Mouse (Mus musculus): Measurements from ENCODE around the gene Sec16a. TPM values are rescaled to one million over a fixed set of nuclear protein-coding genes. Genes with fewer than 3 reads are reported as not detected.
A peak's percentile ranks its signal among the peaks of the same experiment; 100 is the strongest.
"Not testable (repeated sequence)": the region's sequence is repeated elsewhere in the genome, so short reads cannot be mapped to it uniquely, and the experiment has no call there.

Gene Sec16a
- polyA plus RNA-seq, 1 experiment from 2014 or later = 8.8 TPM

GRCm38 (mm10) chr2:26387713-26388112, 57.3 kb downstream of the Sec16a start:
- Histone ChIP-seq H3K9me3 (replicated peaks) (no peaks in the 10 kb centered on the region), H3K4me1 (replicated peaks) (peaks cover 32% of the 10 kb centered on the region), H3K27ac (replicated peaks) (no peak overlapping the region), H3K4me2 (peak overlapping the region; percentile 91), H3K9ac (peak overlapping the region; percentile 84; the same call in 1 of the 2 replicates), H3K27me3 (no peaks in the 10 kb centered on the region), H3K36me3 (replicated peaks) (peaks cover 72% of the 10 kb centered on the region), H3K4me3 (replicated peaks) (peak overlapping the region; percentile 95)
- no peak for ATAC-seq (ENCODE audit: insufficient read depth)
- WGBS (ENCODE audit: insufficient replicate concordance) = 76% methylated on average over 3 of the region's 3 CpGs

- WGBS (ENCODE audit: insufficient replicate concordance) = 20% methylated on average over 6 of the region's 6 CpGs
- ATAC-seq (ENCODE audit: insufficient read depth); H3K27ac ChIP-seq (replicated peaks); H3K9me3 ChIP-seq (replicated peaks); H3K27me3 ChIP-seq: not testable (repeated sequence)
- H3K4me2 ChIP-seq = peak overlapping the region; percentile 96
- peaks cover 21% of the 10 kb centered on the region for H3K4me1 ChIP-seq (replicated peaks)
- peak overlapping the region; percentile 76; the same call in 1 of the 2 replicates for H3K9ac ChIP-seq
- H3K4me3 ChIP-seq (replicated peaks) = peak overlapping the region; percentile 81
- peaks cover 72% of the 10 kb centered on the region for H3K36me3 ChIP-seq (replicated peaks)
Observed at GRCm38 (mm10) chr2:26380871-26381270, 64.1 kb downstream of the Sec16a start.

DNA sequence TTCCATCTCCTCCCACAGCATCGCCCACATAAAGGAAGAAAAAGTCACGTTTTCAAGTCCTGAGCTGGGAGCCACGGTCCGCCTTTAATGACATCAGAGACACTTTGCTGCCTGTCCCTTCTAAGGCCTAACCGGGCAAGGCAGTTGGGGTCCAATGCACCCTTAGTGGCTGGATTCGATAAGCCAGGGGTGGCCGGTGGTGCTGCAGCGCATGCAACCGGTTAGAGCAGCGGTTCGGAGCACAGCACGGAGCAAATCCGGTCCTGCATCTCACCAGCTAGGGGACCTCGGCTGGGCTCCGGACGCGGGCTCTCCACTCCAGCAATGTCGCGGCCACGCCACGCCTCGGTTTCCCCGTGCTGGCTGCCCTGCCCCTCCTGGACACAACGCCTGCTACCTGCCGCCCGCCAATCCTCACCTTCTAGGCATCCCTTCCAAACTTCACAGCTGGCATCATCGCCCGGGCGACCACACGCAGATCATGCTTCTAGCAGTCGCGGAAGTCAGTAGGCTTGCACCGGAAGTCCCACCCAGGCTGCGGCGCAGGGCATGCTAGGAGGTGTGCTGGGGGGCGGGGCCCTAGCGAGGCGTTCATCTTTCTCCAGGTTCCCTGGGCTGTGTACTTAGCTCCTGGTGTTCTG, 64.8 kb downstream of the Sec16a start, which contains the start of gene Snapc4:
Gene Snapc4, minus strand, starts transcription at position 523 of the 641 bp plus-strand sequence.
- Histone ChIP-seq H3K9me3 (replicated peaks) (no peaks in the 10 kb centered on the region), H3K4me1 (replicated peaks) (peaks cover 21% of the 10 kb centered on the region), H3K4me2 (peak within 1 kb of the TSS; percentile 96), H3K4me3 (replicated peaks) (peak within 1 kb of the TSS; percentile 81), H3K27me3 (no peaks in the 10 kb centered on the region), H3K27ac (replicated peaks) (peak within 1 kb of the TSS; percentile 55), H3K9ac (peak within 1 kb of the TSS; percentile 76), H3K36me3 (replicated peaks) (peaks cover 72% of the 10 kb centered on the region)
- ATAC-seq (ENCODE audit: insufficient read depth) = peak; percentile 91
- WGBS (ENCODE audit: insufficient replicate concordance) = under 1% methylated on average over 38 of the region's 38 CpGs

DNA sequence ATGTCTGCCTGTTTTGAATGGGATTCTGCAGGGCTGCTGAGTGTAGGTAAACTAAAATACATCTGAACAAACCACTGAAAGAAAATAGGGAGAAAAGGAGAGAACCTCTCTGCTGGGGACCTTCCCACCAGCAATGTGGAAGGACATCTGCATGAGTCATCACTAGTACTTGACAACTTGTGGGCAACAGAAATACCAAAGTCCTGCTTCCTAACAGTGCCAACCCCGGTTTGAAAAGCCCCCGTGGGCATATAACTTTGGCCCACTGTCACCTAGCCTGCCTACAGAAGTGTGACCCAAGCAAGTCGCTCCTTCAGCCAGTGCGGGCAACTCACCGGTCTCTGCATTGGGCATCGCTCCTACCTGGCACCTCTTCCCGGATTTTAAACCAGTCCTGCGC, 72.6 kb downstream of the Sec16a start:
- no peak for ATAC-seq (ENCODE audit: insufficient read depth)
- H3K4me3 ChIP-seq (replicated peaks) = no peak overlapping the region
- no peaks in the 10 kb centered on the region for H3K27me3 ChIP-seq
- H3K9ac ChIP-seq = no peak overlapping the region
- H3K4me2 ChIP-seq = no peak overlapping the region
- no peak overlapping the region for H3K27ac ChIP-seq (replicated peaks)
- 76% methylated on average over 8 of the region's 8 CpGs for WGBS (ENCODE audit: insufficient replicate concordance)
- no peaks in the 10 kb centered on the region for H3K9me3 ChIP-seq (replicated peaks)
- H3K36me3 ChIP-seq (replicated peaks) = peaks cover 96% of the 10 kb centered on the region
- H3K4me1 ChIP-seq (replicated peaks) = no peaks in the 10 kb centered on the region

GRCm38 (mm10) chr2:26368572-26368971, 76.4 kb downstream of the Sec16a start:
- WGBS (ENCODE audit: insufficient replicate concordance) = 61% methylated on average over 1 of the region's 1 CpGs
- no peaks in the 10 kb centered on the region for H3K4me1 ChIP-seq (replicated peaks)
- H3K4me2 ChIP-seq = no peak overlapping the region
- H3K9me3 ChIP-seq (replicated peaks) = no peaks in the 10 kb centered on the region
- H3K4me3 ChIP-seq (replicated peaks) = no peak overlapping the region
- H3K9ac ChIP-seq = no peak overlapping the region
- no peaks in the 10 kb centered on the region for H3K27me3 ChIP-seq
- ATAC-seq (ENCODE audit: insufficient read depth) = no peak
- no peak overlapping the region for H3K27ac ChIP-seq (replicated peaks)
- H3K36me3 ChIP-seq (replicated peaks) = peaks cover 93% of the 10 kb centered on the region

GRCm38 (mm10) chr2:26367911-26368310, 77.1 kb downstream of the Sec16a start:
- H3K4me1 ChIP-seq (replicated peaks) = no peaks in the 10 kb centered on the region
- no peaks in the 10 kb centered on the region for H3K27me3 ChIP-seq
- H3K9me3 ChIP-seq (replicated peaks) = no peaks in the 10 kb centered on the region
- H3K36me3 ChIP-seq (replicated peaks) = peaks cover 86% of the 10 kb centered on the region
- H3K4me2 ChIP-seq = no peak overlapping the region
- H3K9ac ChIP-seq = no peak overlapping the region
- no peak for ATAC-seq (ENCODE audit: insufficient read depth)
- H3K4me3 ChIP-seq (replicated peaks) = no peak overlapping the region
- 78% methylated on average over 6 of the region's 6 CpGs for WGBS (ENCODE audit: insufficient replicate concordance)
- no peak overlapping the region for H3K27ac ChIP-seq (replicated peaks)

DNA sequence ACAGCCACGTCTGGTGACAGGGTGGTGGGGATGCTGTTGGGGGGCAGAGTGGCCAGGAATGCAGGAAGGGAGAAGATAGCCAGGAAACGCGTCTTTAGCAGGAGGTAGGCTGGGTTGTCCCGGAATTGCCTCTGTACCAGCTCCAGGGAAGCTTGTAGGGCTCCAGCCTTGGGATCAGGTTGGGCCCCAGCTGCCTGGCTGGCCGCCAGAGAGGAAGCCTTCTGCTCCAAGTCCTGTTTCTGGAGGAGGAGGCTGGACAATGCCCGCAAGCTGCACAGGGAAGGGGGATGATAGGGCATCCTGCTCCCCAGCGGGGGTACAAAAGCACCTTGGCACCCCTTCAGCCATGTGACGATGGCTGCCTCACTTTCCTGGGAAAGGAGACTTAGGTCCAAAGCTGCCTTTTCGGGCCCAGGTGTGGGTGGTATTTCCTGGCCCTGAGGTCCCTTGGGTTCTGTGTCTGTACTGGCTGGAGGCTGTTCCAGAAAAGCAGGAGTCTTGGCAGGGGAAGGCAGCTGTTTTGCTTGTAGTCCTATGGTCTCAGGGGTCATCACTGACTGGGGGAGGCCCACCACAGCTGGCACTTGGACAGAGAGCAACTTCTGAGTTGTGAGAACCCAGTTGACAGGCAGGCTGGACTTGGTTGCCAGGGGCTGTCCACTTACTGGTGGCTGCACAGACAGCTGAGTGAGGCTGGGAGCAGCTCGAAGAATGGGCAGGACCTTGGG, 80.1 kb downstream of the Sec16a start:
- H3K4me1 ChIP-seq (replicated peaks) = 0 out of 2 replicates have a peak, but pooled peaks cover 5% of the 10 kb centered on the region
- no peak overlapping the region; the same call in 1 of the 2 replicates for H3K27ac ChIP-seq (replicated peaks)
- WGBS (ENCODE audit: insufficient replicate concordance) = 73% methylated on average over 10 of the region's 10 CpGs
- no peak overlapping the region for H3K9ac ChIP-seq
- no peak overlapping the region for H3K4me2 ChIP-seq
- no peaks in the 10 kb centered on the region for H3K27me3 ChIP-seq
- peaks cover 59% of the 10 kb centered on the region for H3K36me3 ChIP-seq (replicated peaks)
- H3K9me3 ChIP-seq (replicated peaks) = no peaks in the 10 kb centered on the region
- no peak for ATAC-seq (ENCODE audit: insufficient read depth)
- no peak overlapping the region for H3K4me3 ChIP-seq (replicated peaks)

GRCm38 (mm10) chr2:26363481-26363880, 81.5 kb downstream of the Sec16a start:
- no peaks in the 10 kb centered on the region for H3K9me3 ChIP-seq (replicated peaks)
- H3K9ac ChIP-seq = no peak overlapping the region
- WGBS (ENCODE audit: insufficient replicate concordance) = 67% methylated on average over 5 of the region's 5 CpGs
- H3K27ac ChIP-seq (replicated peaks) = no peak overlapping the region
- no peak for ATAC-seq (ENCODE audit: insufficient read depth)
- no peaks in the 10 kb centered on the region for H3K27me3 ChIP-seq
- H3K36me3 ChIP-seq (replicated peaks) = peaks cover 44% of the 10 kb centered on the region
- H3K4me1 ChIP-seq (replicated peaks) = 0 out of 2 replicates have a peak, but pooled peaks cover 8% of the 10 kb centered on the region
- no peak overlapping the region for H3K4me3 ChIP-seq (replicated peaks)
- no peak overlapping the region for H3K4me2 ChIP-seq

DNA sequence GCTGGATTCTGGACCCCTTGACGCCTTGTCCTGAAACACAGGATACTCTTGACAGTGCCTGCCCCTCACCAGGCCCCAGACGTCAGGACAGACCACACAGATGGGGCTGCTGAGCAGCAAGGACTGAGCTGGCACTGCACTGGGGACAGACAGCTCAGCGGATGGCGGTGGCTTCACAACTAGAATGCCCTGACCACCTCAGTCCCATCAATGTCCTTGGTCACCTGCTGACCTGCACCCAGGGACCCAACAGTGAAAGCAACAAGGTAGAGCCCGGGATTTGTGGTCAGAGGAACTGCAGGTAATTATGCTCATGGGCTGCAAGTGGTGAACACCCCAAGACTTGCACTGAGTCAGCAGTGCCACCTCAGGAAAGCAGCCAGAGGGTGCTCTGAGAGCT, 82.0 kb downstream of the Sec16a start:
- H3K27ac ChIP-seq (replicated peaks) = no peak overlapping the region
- peaks cover 39% of the 10 kb centered on the region for H3K36me3 ChIP-seq (replicated peaks)
- H3K9ac ChIP-seq = no peak overlapping the region
- H3K27me3 ChIP-seq = no peaks in the 10 kb centered on the region
- H3K4me1 ChIP-seq (replicated peaks) = 0 out of 2 replicates have a peak, but pooled peaks cover 8% of the 10 kb centered on the region
- no peak for ATAC-seq (ENCODE audit: insufficient read depth)
- no peak overlapping the region for H3K4me2 ChIP-seq
- H3K4me3 ChIP-seq (replicated peaks) = no peak overlapping the region
- WGBS (ENCODE audit: insufficient replicate concordance) = 70% methylated on average over 5 of the region's 5 CpGs
- H3K9me3 ChIP-seq (replicated peaks) = no peaks in the 10 kb centered on the region

DNA sequence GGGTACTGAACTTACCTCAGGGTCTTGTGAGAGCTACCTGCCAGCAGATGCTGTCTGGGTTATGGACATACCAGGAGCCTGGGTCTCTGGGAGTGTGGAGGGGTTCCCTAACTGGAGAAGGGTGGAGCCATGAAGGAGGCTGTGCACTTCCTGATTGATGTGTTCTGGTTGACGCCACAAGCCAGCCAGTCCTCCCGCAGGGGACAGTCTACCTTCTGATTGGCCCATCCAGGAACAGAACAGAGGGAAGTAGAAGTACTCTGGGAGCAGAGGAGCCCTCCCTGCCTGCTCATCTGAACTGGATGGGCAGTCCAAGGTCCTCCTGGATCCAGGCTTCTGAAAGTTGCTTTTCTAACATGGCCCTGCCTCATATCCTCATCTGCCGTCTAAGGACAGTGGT, 84.2 kb downstream of the Sec16a start, which contains the start of gene Card9:
Gene Card9, minus strand, starts transcription at position 147 of the 400 bp plus-strand sequence.
- Histone ChIP-seq H3K27me3 (no peaks in the 10 kb centered on the region), H3K27ac (replicated peaks) (no peak within 1 kb of the TSS), H3K4me3 (replicated peaks) (peak within 1 kb of the TSS; percentile 38), H3K9me3 (replicated peaks) (no peaks in the 10 kb centered on the region), H3K4me2 (peak within 1 kb of the TSS; percentile 23), H3K36me3 (replicated peaks) (peaks cover 17% of the 10 kb centered on the region), H3K4me1 (replicated peaks) (0 out of 2 replicates have a peak, but pooled peaks cover 8% of the 10 kb centered on the region), H3K9ac (no peak within 1 kb of the TSS)
- 22% methylated on average over 3 of the region's 3 CpGs for WGBS (ENCODE audit: insufficient replicate concordance)
- 0 out of 2 replicates have a peak, but pooled peaks have one; percentile 5 for ATAC-seq (ENCODE audit: insufficient read depth)

DNA sequence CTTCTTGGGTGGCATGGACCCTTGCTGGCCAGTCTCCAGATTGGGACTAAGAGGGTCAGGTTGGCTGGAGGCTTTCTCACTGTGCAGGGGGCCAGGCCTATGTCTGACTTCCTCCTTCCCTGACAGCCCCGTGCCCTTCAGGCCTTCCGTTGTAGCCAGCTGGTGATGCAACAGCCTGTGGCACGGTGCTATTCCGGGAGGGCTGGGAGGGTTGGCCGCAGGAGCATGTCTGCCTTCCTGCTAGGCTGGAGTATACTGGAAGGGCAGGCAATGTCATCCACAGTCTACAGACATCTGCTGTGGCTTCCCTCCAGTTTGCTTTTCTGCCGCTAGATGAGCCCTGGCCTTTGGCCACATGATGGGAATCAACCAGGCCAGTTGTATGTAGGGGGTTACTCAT, 85.0 kb downstream of the Sec16a start:
- no peaks in the 10 kb centered on the region for H3K9me3 ChIP-seq (replicated peaks)

More for the DNA sequence above, 85.0 kb downstream of the Sec16a start:
- no peak overlapping the region for H3K27ac ChIP-seq (replicated peaks)
- H3K36me3 ChIP-seq (replicated peaks) = peaks cover 9% of the 10 kb centered on the region
- peak overlapping the region; percentile 38 for H3K4me3 ChIP-seq (replicated peaks)
- H3K4me2 ChIP-seq = peak overlapping the region; percentile 23
- ATAC-seq (ENCODE audit: insufficient read depth) = peak; percentile 36
- H3K4me1 ChIP-seq (replicated peaks) = 0 out of 2 replicates have a peak, but pooled peaks cover 8% of the 10 kb centered on the region
- H3K27me3 ChIP-seq = no peaks in the 10 kb centered on the region
- WGBS (ENCODE audit: insufficient replicate concordance) = 17% methylated on average over 6 of the region's 6 CpGs
- H3K9ac ChIP-seq = no peak overlapping the region

Data from liver, embryonic 15.5 days (tissue).